Mouse (Mus musculus) megakaryocyte, embryonic 14.5 days (primary cell): ENCODE data around the gene BC030867.

Experiments used
- FLI1 ChIP-seq: IDR thresholded peaks from 2 replicates; pipeline ENCODE4 v1.6.1; 2012; ENCODE audit warnings: low read length, inconsistent platforms, mixed read lengths
- GATA1 ChIP-seq: IDR thresholded peaks from 3 replicates; pipeline ENCODE4 v1.6.1; 2012; ENCODE audit warnings: mixed read lengths, low read length, inconsistent platforms, borderline replicate concordance

DNA sequence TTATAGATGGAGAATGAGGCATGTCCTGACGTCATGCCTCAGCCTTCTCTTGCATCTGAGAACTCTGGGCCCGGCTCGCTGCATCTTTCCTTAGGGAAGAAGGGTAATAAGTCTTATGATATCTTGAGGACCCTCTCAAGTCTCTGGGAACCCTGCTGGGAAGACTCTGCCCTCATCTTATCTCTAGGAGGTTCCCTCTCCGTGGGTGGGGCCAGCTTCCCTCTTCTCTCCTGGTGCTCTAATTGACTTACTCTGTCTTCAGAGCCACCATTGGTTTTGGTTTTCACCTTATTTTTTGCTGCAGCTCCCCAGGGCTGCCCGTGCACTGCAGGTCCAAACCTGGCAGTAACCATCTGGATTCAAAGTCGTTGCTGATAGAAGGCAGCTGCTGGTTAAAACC lies 9.4 kb downstream of the BC030867 start:
- TF ChIP-seq FLI1 (no peak), GATA1 (no peak)
